Mouse (Mus musculus) brain, embryonic 14.5 days (tissue): ENCODE measurements at regions not wholly inside any gene's neighbourhood (a gene's known extent, or its start where the extent isn't known, plus 50 kb on each side); places are given as distances from the start of the nearest gene placed in this dataset.

ENCODE experiments used
- CTCF ChIP-seq: fragments of 200-500 bp; IDR thresholded peaks from 2 replicates; pipeline ENCODE4 v1.5.1; 2012; ENCODE audit warnings: inconsistent platforms, mild to moderate bottlenecking, moderate library complexity, borderline replicate concordance; ENCODE audit not compliant: insufficient read depth, insufficient read length; ENCODE audit errors: extremely low read depth
- POLR2A ChIP-seq: fragments of 200-500 bp; IDR thresholded peaks from 2 replicates; pipeline ENCODE4 v1.6.1; 2012; ENCODE audit warnings: mild to moderate bottlenecking, inconsistent platforms, borderline replicate concordance; ENCODE audit not compliant: poor library complexity, insufficient read depth, insufficient read length, severe bottlenecking; ENCODE audit errors: extremely low read depth

DNA sequence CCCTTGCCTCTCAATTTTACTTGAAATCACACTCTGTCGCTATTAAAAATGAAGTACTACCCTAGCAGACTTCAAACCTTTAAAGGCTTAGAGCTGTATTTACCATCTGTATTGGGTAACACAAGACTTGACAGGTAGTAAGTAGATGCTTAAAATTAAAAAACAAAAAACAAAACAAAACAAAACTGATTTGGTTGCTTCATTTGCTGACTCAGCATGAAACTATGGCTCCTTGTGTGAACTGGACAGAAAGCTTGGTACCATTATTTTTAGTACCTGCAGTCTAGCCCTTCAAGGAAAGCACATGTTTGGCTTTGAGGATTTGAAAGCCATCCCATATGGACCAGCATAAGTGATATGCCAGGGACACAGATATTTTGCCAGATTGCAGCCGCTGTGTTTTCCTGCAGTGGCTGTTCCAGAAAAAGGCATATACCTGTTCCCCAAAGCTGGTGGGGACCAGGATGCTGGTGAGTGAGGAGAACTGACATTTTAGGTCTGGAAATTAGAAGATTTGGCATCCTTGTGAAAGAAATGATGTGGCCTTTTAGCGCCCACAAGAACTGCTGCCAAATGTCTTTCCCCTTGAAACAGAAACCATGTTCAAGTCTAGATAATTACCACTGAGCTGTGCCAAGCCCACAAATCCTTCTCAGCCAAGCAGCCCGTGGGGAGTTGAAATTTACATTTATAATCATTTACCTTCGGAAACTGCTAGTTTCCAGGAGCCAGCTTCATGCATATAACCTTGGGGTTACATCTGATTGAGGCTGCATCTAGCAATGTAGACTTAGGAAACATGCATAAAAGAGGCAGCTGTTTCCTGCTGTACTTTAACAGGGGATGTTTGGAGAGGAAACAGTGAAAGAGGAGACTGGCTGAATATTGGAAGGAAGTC, 851.7 kb downstream of the Poteg start:
- TF ChIP-seq POLR2A (no peak), CTCF (no peak)
